Mouse (Mus musculus) frontal cortex, postnatal 14 days (tissue): ENCODE data around the gene Actg2.
"Not testable (repeated sequence)": the region's sequence is repeated elsewhere in the genome, so short reads cannot be mapped to it uniquely, and the experiment has no call there.

ENCODE experiments used
- DNase-seq, 2 experiments: peaks; one replicate each; pipeline ENCODE4 v3.0.0; 2022; ENCODE audit warnings: low spot score in 2 of 2

The Actg2 gene

GRCm38 (mm10) chr6:83536028-83536794 lies at the start of gene Actg2:
Gene Actg2, minus strand, starts transcription at chr6:83536265.
- no peak for DNase-seq

GRCm38 (mm10) chr6:83585328-83585727 lies 49.3 kb upstream of the Actg2 start:
- DNase-seq: not testable (repeated sequence)

GRCm38 (mm10) chr6:83583591-83583990 lies 47.5 kb upstream of the Actg2 start:
- no peak for DNase-seq

GRCm38 (mm10) chr6:83582938-83583270 lies 46.8 kb upstream of the Actg2 start:
- DNase-seq: no peak

GRCm38 (mm10) chr6:83582135-83582937 lies 46.3 kb upstream of the Actg2 start:
- DNase-seq: no peak

- no peak for DNase-seq
Measured at GRCm38 (mm10) chr6:83577534-83577933, 41.5 kb upstream of the Actg2 start.

GRCm38 (mm10) chr6:83575609-83576008 lies 39.5 kb upstream of the Actg2 start:
- DNase-seq: no peak

- DNase-seq: no peak
Measured at GRCm38 (mm10) chr6:83572671-83573070, 36.6 kb upstream of the Actg2 start, which contains the start of gene Stambp. Gene Stambp, minus strand, starts transcription at chr6:83572729.

GRCm38 (mm10) chr6:83571840-83572667 lies 36.0 kb upstream of the Actg2 start:
- DNase-seq: peak; percentile 87 to 91

GRCm38 (mm10) chr6:83568901-83569862 lies 33.1 kb upstream of the Actg2 start:
- DNase-seq: no peak

GRCm38 (mm10) chr6:83555972-83556371 lies 19.9 kb upstream of the Actg2 start:
- DNase-seq: no peak

- DNase-seq: no peak
Measured at GRCm38 (mm10) chr6:83548346-83548745, 12.3 kb upstream of the Actg2 start.

GRCm38 (mm10) chr6:83545778-83546177 lies 9.7 kb upstream of the Actg2 start:
- DNase-seq: no peak

GRCm38 (mm10) chr6:83541756-83542456 lies 5.8 kb upstream of the Actg2 start:
- peak in 1 of 2 experiments; percentile 16 for DNase-seq

- no peak for DNase-seq
Measured at GRCm38 (mm10) chr6:83540017-83540416, 4.0 kb upstream of the Actg2 start.

- no peak for DNase-seq
Measured at GRCm38 (mm10) chr6:83536795-83537059, 662 bp upstream of the Actg2 start.

- no peak for DNase-seq
Measured at GRCm38 (mm10) chr6:83532608-83533007, 3.5 kb downstream of the Actg2 start.

GRCm38 (mm10) chr6:83523194-83523593 lies 12.9 kb downstream of the Actg2 start:
- no peak for DNase-seq

GRCm38 (mm10) chr6:83521784-83522183 lies 14.3 kb downstream of the Actg2 start:
- no peak for DNase-seq

- DNase-seq: no peak
Measured at GRCm38 (mm10) chr6:83518637-83519036, 17.4 kb downstream of the Actg2 start.

- DNase-seq: no peak
Measured at GRCm38 (mm10) chr6:83515172-83515571, 20.9 kb downstream of the Actg2 start.
